Mouse (Mus musculus): ENCODE data around the gene 4833420G17Rik.
A peak's percentile ranks its signal among the peaks of the same experiment; 100 is the strongest.
"Not testable (repeated sequence)": the region's sequence is repeated elsewhere in the genome, so short reads cannot be mapped to it uniquely, and the experiment has no call there.

Gene 4833420G17Rik

GRCm38 (mm10) chr13:119462596-119463560 is at the start of gene 4833420G17Rik:
TSS of gene 4833420G17Rik (plus strand) at chr13:119462768.
- DNase-seq: peak; percentile 87

DNA sequence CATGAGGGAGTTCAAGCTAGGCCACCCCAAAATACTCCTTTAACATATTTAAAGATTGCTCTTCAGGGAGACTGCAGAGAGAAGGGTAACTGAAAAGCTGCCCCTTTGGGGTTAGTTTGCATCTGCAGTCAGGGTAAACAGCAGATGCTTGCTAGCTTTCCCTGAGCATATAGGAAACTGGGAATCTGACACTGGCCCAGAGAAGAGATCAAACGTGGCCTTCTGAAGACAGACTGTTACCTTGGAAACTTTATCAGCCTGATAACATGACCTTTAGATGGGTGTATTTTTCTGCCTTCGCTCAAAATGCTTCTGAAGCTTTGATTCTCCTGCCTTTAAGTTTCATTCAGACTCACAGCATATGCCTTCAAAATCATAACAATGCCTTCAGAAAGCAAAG is 49.5 kb upstream of the 4833420G17Rik start:
- DNase-seq: no peak

GRCm38 (mm10) chr13:119418479-119418878 is 44.1 kb upstream of the 4833420G17Rik start:
- no peak for DNase-seq

GRCm38 (mm10) chr13:119430164-119430563 is 32.4 kb upstream of the 4833420G17Rik start:
- peak; percentile 12 for DNase-seq

GRCm38 (mm10) chr13:119432041-119432440 is 30.5 kb upstream of the 4833420G17Rik start:
- DNase-seq: no peak

GRCm38 (mm10) chr13:119434359-119434758 is 28.2 kb upstream of the 4833420G17Rik start:
- DNase-seq: no peak

DNA sequence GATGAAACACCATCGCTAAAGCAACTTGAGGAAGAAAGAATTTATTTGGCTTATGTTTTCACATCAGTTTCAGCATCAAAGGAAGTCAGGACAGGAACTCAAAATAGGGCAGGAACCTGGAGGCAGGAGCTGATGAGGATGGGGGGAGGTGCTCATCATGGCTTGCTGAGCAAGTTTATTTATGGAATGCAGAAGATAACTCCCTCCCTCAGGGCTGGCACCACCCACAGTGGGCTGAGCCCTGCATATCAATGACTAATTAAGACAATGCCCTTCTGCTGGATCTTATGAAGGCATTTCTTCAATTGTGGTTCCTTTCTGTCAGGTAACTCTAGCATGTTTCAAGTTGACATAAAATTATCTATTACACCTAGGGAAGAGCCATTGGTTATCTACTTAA is 20.3 kb upstream of the 4833420G17Rik start:
- DNase-seq: no peak

DNA sequence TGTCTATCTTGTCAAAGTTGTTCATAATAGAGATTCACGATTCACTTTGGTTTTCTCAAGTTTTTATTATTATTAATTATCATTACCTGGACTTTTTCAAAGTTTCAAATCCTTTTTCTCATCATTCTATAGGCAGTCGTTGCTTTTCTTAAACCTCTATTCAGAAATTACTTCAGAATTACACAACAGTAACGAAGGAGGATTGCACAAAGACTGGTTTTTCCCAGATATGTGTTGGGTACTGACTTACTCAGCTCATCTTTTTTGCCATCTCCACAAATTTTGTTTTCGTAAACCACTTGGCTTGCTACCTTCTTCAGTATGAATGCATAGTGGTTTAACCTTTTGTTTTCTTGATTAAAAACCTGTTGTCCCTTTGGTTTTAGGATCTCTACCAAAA is 9.0 kb upstream of the 4833420G17Rik start:
- no peak for DNase-seq

- DNase-seq: no peak
Measured at GRCm38 (mm10) chr13:119455082-119455481, 7.5 kb upstream of the 4833420G17Rik start.

DNA sequence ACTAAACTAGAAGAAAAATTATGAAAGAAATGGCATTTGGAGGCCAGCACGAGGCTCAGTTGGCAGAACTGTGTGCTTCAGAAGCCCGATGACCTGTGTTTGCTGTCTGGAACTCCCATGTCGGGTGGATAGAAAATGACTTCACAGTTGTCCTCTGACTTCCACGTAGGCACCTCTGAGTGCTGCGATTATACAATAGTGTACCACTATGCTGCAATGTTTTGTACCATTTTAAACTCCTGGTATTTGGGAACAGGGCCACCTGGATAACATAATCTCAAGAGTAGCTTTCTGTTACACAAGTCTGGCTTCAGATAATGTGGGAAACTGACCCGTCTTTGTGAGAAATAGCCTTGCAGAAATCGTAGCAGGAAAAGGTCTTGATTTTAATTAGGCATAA is 6.2 kb upstream of the 4833420G17Rik start:
- DNase-seq: no peak

DNA sequence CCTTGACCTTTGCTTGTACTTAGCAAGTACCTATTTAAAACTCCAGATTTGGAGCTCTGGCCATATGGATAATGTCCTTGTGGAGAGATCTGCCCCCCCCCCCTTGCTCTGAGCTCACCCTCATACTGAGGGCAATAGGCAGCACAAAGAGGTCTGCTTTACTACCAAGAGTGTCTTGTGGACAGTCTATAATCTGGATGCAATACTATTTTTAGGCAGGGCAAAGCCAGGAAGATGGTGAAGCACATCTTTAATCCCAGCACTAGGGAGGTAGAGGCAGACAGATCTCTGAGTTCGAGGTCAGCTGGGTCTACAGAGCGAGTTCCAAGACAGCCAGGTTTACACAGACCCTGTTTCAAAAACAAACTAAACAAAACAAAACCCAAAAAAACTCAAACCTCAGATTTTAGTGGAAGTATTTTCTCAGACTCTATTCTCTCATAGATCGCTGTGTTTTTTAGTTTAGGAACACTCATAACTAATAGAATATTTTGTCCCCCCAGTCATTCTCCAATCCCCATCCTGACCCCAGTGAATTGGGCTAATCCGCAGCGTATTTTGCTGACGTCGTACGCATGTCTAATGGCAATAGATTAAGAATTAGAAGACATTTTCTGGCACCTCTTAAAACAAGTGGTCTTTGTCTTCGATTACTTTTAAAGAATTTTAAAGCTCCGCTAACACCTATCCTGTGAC is 520 bp upstream of the 4833420G17Rik start:
- DNase-seq: peak; percentile 36

GRCm38 (mm10) chr13:119476631-119477030 is 14.1 kb downstream of the 4833420G17Rik start:
- DNase-seq: no peak

GRCm38 (mm10) chr13:119477789-119478188 is 15.2 kb downstream of the 4833420G17Rik start:
- DNase-seq: no peak

GRCm38 (mm10) chr13:119487354-119487753 is 24.8 kb downstream of the 4833420G17Rik start:
- peak; percentile 50 for DNase-seq

DNA sequence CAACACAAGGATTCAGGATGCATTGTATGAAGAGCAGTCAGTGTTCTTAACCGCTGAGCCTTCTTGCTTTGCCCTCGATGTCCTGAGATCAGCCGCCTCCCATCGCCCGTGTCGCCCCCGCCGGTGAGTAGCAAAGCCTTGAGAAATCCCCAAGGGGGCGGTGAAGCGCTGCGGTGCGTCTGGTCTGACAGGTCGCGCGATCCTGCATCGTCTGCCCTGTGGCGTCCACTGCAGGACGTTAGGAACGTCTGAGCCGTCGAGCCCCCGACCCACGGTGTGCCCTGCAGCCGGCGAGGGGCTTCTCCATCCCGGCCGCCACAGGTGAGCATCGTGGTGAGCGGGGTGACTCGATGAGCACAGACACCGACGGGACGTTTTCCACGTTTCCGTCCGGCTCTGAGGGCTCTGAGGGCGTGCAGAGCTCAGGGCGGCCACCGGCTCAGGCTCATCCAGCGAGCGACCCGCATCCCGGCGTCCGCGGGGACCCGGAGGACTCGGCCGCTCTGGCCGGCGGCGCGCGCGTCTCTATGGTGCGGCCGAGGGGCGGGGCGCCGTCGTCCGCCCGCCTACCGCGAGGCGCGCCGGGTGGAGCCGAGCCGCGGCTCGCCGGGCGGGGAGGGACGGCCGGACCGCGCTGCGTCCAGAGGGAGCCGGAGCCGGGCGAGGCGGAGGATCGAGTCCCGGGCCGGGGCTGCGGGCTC is 25.5 kb downstream of the 4833420G17Rik start, which contains the start of the genes Tmem267 and 3110070M22Rik:
Gene Tmem267 (plus strand): TSS at position 160 of the 701 bp plus-strand sequence.
Gene 3110070M22Rik (minus strand): TSS at position 504 of the 701 bp plus-strand sequence.
- peak; percentile 82 for DNase-seq

DNA sequence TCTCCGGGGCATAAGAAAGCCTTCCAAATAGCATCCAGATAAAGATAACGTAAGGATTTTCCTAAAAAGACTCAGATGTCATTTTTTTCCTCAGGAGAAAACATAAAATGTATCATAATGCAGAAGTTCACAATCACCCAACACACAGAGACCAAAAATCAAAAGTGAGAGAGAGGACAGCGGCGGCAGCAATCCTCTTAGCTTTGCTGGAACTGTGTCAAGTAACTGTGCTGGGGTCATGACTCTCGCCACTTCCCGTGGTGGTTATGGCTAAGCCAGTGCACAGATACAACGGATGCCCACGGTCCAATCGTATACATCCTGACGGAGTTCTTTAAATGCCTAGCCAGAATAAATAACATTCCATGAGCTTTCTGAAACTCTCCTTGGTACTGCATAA is 29.5 kb downstream of the 4833420G17Rik start:
- DNase-seq: not testable (repeated sequence)

DNA sequence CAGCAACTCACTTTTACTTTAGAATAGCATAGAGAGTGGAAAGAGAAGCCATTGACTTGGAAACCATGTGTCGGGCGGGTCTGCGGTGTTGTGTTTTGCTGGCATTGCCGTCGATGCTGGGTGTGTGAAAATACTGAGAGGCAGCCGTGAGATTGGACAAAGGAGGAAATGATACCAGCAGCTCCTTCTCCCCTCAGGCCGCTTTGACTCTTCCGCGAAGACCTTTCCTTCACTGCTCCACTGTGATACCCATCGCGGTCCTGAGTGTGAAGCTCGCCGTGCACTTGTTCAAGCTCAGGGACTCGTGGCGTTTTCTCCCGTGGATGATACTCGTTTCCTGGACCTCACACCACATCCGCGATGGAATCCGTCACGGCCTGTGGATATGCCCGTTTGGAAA is 32.4 kb downstream of the 4833420G17Rik start:
- DNase-seq: not testable (repeated sequence)
